Mouse (Mus musculus) E14TG2a.4 (cell line): ENCODE data around the gene Itgb5.

Source experiments
- H3K27me3 ChIP-seq: 2 replicates; pipeline ENCODE4 v1.6.1; 2014; ENCODE audit warnings: low read length, control low read depth; ENCODE audit not compliant: insufficient read depth
- H3K36me3 ChIP-seq: 2 replicates; pipeline ENCODE4 v1.6.1; 2014; ENCODE audit warnings: low read length, control low read depth; ENCODE audit not compliant: insufficient read depth
- H3K4me1 ChIP-seq: replicated peaks from 2 replicates; pipeline ENCODE4 v1.6.1; 2014; ENCODE audit warnings: low read depth, low read length, control low read depth
- H3K4me3 ChIP-seq: replicated peaks from 2 replicates; pipeline ENCODE4 v1.5.1; 2014; ENCODE audit warnings: mild to moderate bottlenecking, low read length
- H3K9me3 ChIP-seq: 2 replicates; pipeline ENCODE4 v1.6.1; 2014; ENCODE audit warnings: low read length, control low read depth
- CTCF ChIP-seq: conservative IDR thresholded peaks from 2 replicates; pipeline ENCODE4 v1.5.1; 2014; ENCODE audit warnings: low read length
- NANOG ChIP-seq: IDR thresholded peaks from 2 replicates; pipeline ENCODE4 v1.6.1; 2014; ENCODE audit warnings: borderline replicate concordance, low read length, mixed read lengths
- POU5F1 ChIP-seq: IDR thresholded peaks from 2 replicates; pipeline ENCODE4 v1.6.1; 2014; ENCODE audit warnings: low read length, borderline replicate concordance

Gene Itgb5

GRCm38 (mm10) chr16:33887981-33888380 is 58.5 kb downstream of the Itgb5 start:
- Histone ChIP-seq H3K36me3 (no peaks in the 10 kb centered on the region), H3K4me1 (peaks cover 83% of the 10 kb centered on the region), H3K27me3 (no peaks in the 10 kb centered on the region), H3K9me3 (no peaks in the 10 kb centered on the region), H3K4me3 (no peak overlapping the region)
- no peak for TF ChIP-seq CTCF
- no peak for TF ChIP-seq NANOG
- TF ChIP-seq POU5F1, result no peak

GRCm38 (mm10) chr16:33889000-33889607 is 59.6 kb downstream of the Itgb5 start:
- Histone ChIP-seq H3K27me3 (no peaks in the 10 kb centered on the region), H3K36me3 (no peaks in the 10 kb centered on the region), H3K4me1 (peaks cover 72% of the 10 kb centered on the region), H3K9me3 (no peaks in the 10 kb centered on the region), H3K4me3 (no peak overlapping the region)
- TF ChIP-seq CTCF (no peak), NANOG (no peak), POU5F1 (no peak)

- H3K27me3 ChIP-seq, result no peaks in the 10 kb centered on the region
- H3K4me3 ChIP-seq, result no peak overlapping the region
- H3K36me3 ChIP-seq, result no peaks in the 10 kb centered on the region
- H3K9me3 ChIP-seq, result no peaks in the 10 kb centered on the region
- no peak for TF ChIP-seq POU5F1
- no peak for TF ChIP-seq NANOG
- no peak for TF ChIP-seq CTCF
- peaks cover 62% of the 10 kb centered on the region for H3K4me1 ChIP-seq
Observed at GRCm38 (mm10) chr16:33891099-33891498, 61.6 kb downstream of the Itgb5 start.

GRCm38 (mm10) chr16:33891561-33892281 is 62.3 kb downstream of the Itgb5 start:
- no peaks in the 10 kb centered on the region for H3K27me3 ChIP-seq
- H3K9me3 ChIP-seq, result no peaks in the 10 kb centered on the region
- peaks cover 56% of the 10 kb centered on the region for H3K4me1 ChIP-seq
- no peaks in the 10 kb centered on the region for H3K36me3 ChIP-seq
- H3K4me3 ChIP-seq, result peak overlapping the region; percentile 3; the same call in 1 of the 2 replicates
- TF ChIP-seq CTCF, result no peak
- no peak for TF ChIP-seq POU5F1
- no peak for TF ChIP-seq NANOG

GRCm38 (mm10) chr16:33892539-33892938 is 63.1 kb downstream of the Itgb5 start:
- Histone ChIP-seq H3K9me3 (no peaks in the 10 kb centered on the region), H3K4me1 (peaks cover 49% of the 10 kb centered on the region), H3K36me3 (no peaks in the 10 kb centered on the region), H3K27me3 (no peaks in the 10 kb centered on the region), H3K4me3 (0 out of 2 replicates have a peak overlapping the region, but pooled peaks have one; percentile 3)
- TF ChIP-seq NANOG, result no peak

DNA sequence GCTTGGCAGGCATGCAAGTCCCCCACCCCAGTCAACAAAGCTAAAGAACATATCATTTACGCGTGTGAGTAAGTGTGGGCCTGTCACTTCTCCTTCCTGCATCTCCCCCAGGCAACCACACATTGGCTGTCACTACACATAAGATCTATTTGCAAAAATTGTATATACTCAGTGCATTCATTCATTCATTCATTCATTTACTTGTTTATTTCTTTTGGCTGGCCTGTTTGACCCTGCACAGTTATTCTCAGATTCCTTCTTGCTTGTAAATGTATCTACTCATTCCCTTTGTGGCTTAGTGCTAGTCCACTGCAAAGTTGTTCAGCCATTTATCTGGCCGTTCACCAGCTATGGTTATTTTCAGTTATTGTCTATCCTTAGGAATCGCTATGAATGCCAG is 64.3 kb downstream of the Itgb5 start:
- Histone ChIP-seq H3K4me3 (no peak overlapping the region), H3K4me1 (peaks cover 38% of the 10 kb centered on the region), H3K9me3 (no peaks in the 10 kb centered on the region), H3K36me3 (no peaks in the 10 kb centered on the region), H3K27me3 (no peaks in the 10 kb centered on the region)
- TF ChIP-seq NANOG (no peak), CTCF (no peak), POU5F1 (no peak)

DNA sequence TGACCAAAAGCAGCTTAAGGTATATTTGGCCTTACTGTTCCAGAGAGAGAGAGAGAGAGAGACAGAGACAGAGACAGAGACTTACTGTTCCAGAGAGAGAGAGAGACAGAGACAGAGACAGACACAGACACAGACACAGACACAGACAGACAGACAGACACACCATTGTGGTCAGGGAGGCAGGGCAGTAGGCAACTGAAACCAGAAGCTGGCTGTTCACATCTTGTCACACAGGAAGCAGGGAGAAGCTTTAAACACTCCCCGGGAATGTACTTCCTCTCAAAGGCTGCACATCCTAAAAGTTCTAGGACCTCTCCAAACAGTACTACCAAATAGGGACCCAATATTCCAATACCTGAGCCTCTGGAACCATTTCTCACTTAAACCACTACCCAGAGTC is 65.0 kb downstream of the Itgb5 start:
- no peak for TF ChIP-seq POU5F1
- no peak for TF ChIP-seq CTCF
- no peak for TF ChIP-seq NANOG
- Histone ChIP-seq H3K4me1 (peaks cover 38% of the 10 kb centered on the region), H3K27me3 (no peaks in the 10 kb centered on the region), H3K36me3 (peaks cover 4% of the 10 kb centered on the region; the same call in 1 of the 2 replicates), H3K4me3 (no peak overlapping the region), H3K9me3 (no peaks in the 10 kb centered on the region)

DNA sequence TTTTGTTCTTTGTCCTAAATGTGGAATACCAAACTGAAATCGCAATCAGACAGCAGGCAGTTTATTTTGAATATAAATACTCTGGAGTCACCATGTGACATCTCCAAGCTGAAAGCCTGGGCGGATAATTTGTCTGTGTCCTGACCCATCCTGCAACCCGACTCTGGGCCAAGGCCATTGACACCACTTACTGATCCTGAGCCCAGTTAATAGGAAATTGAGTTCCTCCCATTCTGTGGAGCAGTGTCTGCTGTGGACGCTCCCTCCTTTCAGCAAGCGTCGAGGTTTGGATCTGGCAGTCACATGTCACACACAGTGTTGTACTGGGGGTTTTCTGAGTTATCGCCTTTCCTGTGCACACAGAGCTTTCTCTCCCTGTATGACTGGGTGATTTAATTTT is 66.2 kb downstream of the Itgb5 start:
- H3K4me1 ChIP-seq, result peaks cover 32% of the 10 kb centered on the region
- peaks cover 9% of the 10 kb centered on the region; the same call in 1 of the 2 replicates for H3K36me3 ChIP-seq
- H3K4me3 ChIP-seq, result no peak overlapping the region
- no peaks in the 10 kb centered on the region for H3K9me3 ChIP-seq
- no peak for TF ChIP-seq CTCF
- no peak for TF ChIP-seq POU5F1
- no peak for TF ChIP-seq NANOG
- H3K27me3 ChIP-seq, result no peaks in the 10 kb centered on the region

- H3K9me3 ChIP-seq, result no peaks in the 10 kb centered on the region
- H3K36me3 ChIP-seq, result peaks cover 9% of the 10 kb centered on the region; the same call in 1 of the 2 replicates
- no peaks in the 10 kb centered on the region for H3K27me3 ChIP-seq
- TF ChIP-seq POU5F1, result no peak
- TF ChIP-seq NANOG, result no peak
- TF ChIP-seq CTCF, result no peak
- peaks cover 21% of the 10 kb centered on the region for H3K4me1 ChIP-seq
- no peak overlapping the region for H3K4me3 ChIP-seq
Observed at GRCm38 (mm10) chr16:33896801-33897200, 67.3 kb downstream of the Itgb5 start.
